Mouse (Mus musculus): Measurements from ENCODE around the gene Lect2. TPM values are rescaled to one million over a fixed set of nuclear protein-coding genes. Genes with fewer than 3 reads are reported as not detected.

Lect2 gene
- polyA plus RNA-seq, 1 experiment from 2014 or later, result 0.19 TPM

DNA sequence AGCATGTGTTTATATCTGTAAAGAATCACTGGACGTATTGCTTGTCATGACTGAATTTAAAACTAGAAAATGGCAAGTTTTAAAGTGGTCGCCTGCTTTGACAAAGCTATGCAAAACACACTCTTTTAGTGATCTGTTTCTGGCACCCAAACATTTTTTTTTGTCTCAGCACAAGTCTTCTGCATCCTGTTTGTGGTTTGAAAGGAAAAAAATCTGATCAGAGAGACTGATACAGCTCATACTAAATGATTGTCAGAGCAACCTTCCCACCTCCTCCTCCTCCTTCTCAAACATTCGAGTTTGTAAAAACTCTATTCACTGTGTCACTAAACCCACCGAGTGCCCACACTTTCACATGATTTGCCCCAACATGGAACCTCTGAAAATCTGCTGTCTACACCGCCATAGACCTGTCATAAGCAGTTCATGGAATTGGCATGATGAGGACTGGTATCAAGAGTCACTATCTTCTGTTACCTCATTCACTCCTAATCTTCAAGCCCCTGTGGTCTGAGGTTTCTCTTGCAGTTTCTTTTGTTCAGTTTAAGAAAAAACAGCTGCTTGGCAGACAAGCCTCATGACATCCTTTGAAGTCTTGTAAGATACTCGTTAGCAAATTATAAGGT lies 41.3 kb downstream of the Lect2 start:
- H3K4me3 ChIP-seq, result no peak overlapping the region
- no peaks in the 10 kb centered on the region for H3K4me1 ChIP-seq
- H3K36me3 ChIP-seq, result no peaks in the 10 kb centered on the region
- no peak for ATAC-seq (ENCODE audit: extremely low read depth, insufficient number of reproducible peaks, low FRiP score, low TSS enrichment)
- H3K9ac ChIP-seq, result no peak overlapping the region
- H3K4me2 ChIP-seq, result no peak overlapping the region
- no peaks in the 10 kb centered on the region for H3K9me3 ChIP-seq
- 66% methylated on average over 6 of the region's 6 CpGs for WGBS
- no peak overlapping the region for H3K27ac ChIP-seq (replicated peaks)
- H3K27me3 ChIP-seq (replicated peaks), result 0 out of 2 replicates have a peak, but pooled peaks cover 3% of the 10 kb centered on the region

DNA sequence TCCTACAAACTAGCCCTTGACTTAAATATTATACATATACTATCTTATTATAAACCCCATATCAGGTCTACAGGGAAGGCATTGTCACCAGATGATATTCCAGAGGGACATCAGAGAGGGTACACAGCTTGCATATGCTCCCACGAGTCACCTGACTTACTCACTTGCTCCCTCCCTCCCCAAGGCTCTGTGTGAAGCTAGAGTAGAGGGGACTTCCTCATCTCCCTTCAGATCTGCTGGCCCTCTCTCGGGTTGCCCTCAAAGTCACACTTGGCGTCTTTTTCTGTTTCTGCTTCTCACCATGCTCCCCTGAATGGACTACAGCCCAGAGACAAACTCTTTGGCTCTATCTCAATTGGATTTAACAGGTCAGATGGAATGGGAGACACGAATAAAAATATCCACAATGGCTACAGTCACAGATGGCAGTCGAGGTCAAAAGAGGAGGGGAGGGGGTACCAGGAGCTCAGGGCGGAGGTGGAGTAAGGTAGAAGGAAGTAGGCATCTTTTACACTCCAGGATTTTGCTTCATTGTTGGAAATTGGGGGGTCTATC lies 46.4 kb downstream of the Lect2 start:
- no peak for ATAC-seq (ENCODE audit: extremely low read depth, insufficient number of reproducible peaks, low FRiP score, low TSS enrichment)
- Histone ChIP-seq H3K9me3 (peaks cover 4% of the 10 kb centered on the region; the same call in 1 of the 2 replicates), H3K27ac (replicated peaks) (no peak overlapping the region), H3K36me3 (no peaks in the 10 kb centered on the region), H3K4me3 (no peak overlapping the region), H3K27me3 (replicated peaks) (0 out of 2 replicates have a peak, but pooled peaks cover 3% of the 10 kb centered on the region), H3K4me2 (no peak overlapping the region), H3K4me1 (no peaks in the 10 kb centered on the region), H3K9ac (no peak overlapping the region)
- 53% methylated on average over 6 of the region's 6 CpGs for WGBS

DNA sequence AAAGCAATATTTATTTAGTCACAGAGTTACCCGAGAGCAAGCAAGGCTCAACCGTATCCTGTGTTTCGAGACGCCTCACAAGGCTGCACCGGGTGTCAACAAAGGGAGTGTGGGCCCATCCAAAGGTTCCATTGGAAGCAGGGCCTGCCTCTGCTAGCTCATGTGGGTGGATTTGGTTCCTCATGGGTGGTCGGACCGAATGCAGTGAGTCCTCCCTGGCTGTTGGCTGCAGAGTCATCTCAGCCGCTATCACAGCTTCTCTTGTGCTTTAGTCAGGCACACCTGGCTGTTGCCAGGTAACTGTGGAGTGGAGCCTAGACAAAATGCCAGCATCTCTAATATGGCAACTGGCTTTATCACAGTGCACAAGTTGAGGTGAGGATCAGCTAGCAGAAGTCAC lies 47.7 kb downstream of the Lect2 start:
- no peak for ATAC-seq (ENCODE audit: extremely low read depth, insufficient number of reproducible peaks, low FRiP score, low TSS enrichment)
- Histone ChIP-seq H3K9ac (no peak overlapping the region), H3K27me3 (replicated peaks) (0 out of 2 replicates have a peak, but pooled peaks cover 3% of the 10 kb centered on the region), H3K4me1 (no peaks in the 10 kb centered on the region), H3K4me2 (no peak overlapping the region), H3K36me3 (no peaks in the 10 kb centered on the region), H3K4me3 (no peak overlapping the region), H3K27ac (replicated peaks) (no peak overlapping the region), H3K9me3 (peaks cover 4% of the 10 kb centered on the region; the same call in 1 of the 2 replicates)
- 78% methylated on average over 8 of the region's 8 CpGs for WGBS

DNA sequence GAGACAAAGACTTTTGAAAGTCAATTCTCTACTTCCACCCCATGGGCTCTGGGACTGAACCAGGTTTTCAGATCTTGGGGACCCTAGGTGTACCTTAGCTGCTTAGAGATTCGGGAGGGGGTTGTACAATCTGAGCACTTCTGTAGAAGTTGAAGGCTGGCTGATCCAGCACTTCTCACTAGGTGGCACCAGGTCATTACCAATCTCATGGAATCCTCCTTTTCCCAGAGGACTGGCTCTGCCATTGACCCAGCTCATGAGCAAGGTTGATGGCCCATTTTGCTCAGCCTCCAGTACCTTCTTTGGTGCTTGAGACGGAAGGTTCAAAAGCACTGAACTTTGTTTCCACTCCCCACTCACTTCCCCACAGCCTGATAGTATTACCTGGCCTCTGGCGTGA lies 48.2 kb downstream of the Lect2 start:
- Histone ChIP-seq H3K27ac (replicated peaks) (no peak overlapping the region), H3K9me3 (peaks cover 4% of the 10 kb centered on the region; the same call in 1 of the 2 replicates), H3K36me3 (no peaks in the 10 kb centered on the region), H3K4me1 (no peaks in the 10 kb centered on the region), H3K9ac (no peak overlapping the region), H3K27me3 (replicated peaks) (0 out of 2 replicates have a peak, but pooled peaks cover 3% of the 10 kb centered on the region), H3K4me3 (no peak overlapping the region), H3K4me2 (no peak overlapping the region)
- WGBS, result 55% methylated on average over 3 of the region's 3 CpGs
- no peak for ATAC-seq (ENCODE audit: extremely low read depth, insufficient number of reproducible peaks, low FRiP score, low TSS enrichment)

DNA sequence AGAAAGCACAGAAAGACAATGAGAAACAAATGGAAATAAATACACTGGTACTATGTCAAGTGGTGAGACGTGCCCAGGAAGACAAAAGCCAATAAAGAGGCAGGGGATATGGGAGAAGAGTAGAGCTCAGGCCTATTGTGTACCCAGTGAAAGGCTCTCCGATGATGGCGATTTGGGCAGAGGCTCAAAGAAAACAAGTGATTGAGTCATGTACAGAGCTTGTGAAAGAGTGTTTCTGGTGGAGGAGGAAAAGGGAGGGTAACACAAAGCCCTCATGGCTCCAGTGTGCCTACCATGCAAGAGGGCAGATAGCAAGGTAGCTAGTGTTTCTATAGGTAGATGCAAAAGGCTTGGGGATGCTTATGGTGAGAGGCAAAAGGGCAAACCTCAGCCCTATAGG lies 53.9 kb downstream of the Lect2 start:
- WGBS, result 60% methylated on average over 3 of the region's 3 CpGs
- Histone ChIP-seq H3K36me3 (no peaks in the 10 kb centered on the region), H3K9ac (no peak overlapping the region), H3K9me3 (peaks cover 4% of the 10 kb centered on the region; the same call in 1 of the 2 replicates), H3K4me2 (no peak overlapping the region), H3K4me1 (no peaks in the 10 kb centered on the region), H3K27ac (replicated peaks) (no peak overlapping the region), H3K27me3 (replicated peaks) (no peaks in the 10 kb centered on the region), H3K4me3 (no peak overlapping the region)
- no peak for ATAC-seq (ENCODE audit: extremely low read depth, insufficient number of reproducible peaks, low FRiP score, low TSS enrichment)

Other genes starting within 250 kb of the Lect2 start
- gene Gm3045, start 121.9 kb downstream of the Lect2 start, polyA plus RNA-seq (2015; fragmentation: Nextera tagmentation; extraction: Ambion mirVana), result not detected in 2 replicates
- gene Slc25a48, start 110.1 kb downstream of the Lect2 start, polyA plus RNA-seq (2015; fragmentation: Nextera tagmentation; extraction: Ambion mirVana), result 0.05 TPM in 1 of 2 replicates, not detected in the other
- not detected in 2 replicates for gene Il9, start 66.3 kb downstream of the Lect2 start, polyA plus RNA-seq (2015; fragmentation: Nextera tagmentation; extraction: Ambion mirVana)
- 1.1 and 1.6 TPM in 2 replicates for gene Fbxl21, start 26.0 kb downstream of the Lect2 start, polyA plus RNA-seq (2015; fragmentation: Nextera tagmentation; extraction: Ambion mirVana)
- 59.4 and 64.5 TPM in 2 replicates for gene Tgfbi, start 61.0 kb upstream of the Lect2 start, polyA plus RNA-seq (2015; fragmentation: Nextera tagmentation; extraction: Ambion mirVana)
- 16.0 and 16.7 TPM in 2 replicates for gene Smad5, start 154.5 kb upstream of the Lect2 start, polyA plus RNA-seq (2015; fragmentation: Nextera tagmentation; extraction: Ambion mirVana)
- gene Gm45623, start 205.3 kb upstream of the Lect2 start, polyA plus RNA-seq (2015; fragmentation: Nextera tagmentation; extraction: Ambion mirVana), result 0.27 and 0.39 TPM in 2 replicates